Mouse (Mus musculus) liver, embryonic 14.5 days (tissue): ENCODE results near the gene Cenpu.

Experiments
- CTCF ChIP-seq: IDR thresholded peaks from 2 replicates; pipeline ENCODE4 v1.5.1; 2016; ENCODE audit warnings: antibody characterized with exemption, low read depth, control low read depth
- EP300 ChIP-seq: IDR thresholded peaks from 2 replicates; pipeline ENCODE4 v1.6.1; 2016; ENCODE audit warnings: antibody characterized with exemption, low read depth

DNA sequence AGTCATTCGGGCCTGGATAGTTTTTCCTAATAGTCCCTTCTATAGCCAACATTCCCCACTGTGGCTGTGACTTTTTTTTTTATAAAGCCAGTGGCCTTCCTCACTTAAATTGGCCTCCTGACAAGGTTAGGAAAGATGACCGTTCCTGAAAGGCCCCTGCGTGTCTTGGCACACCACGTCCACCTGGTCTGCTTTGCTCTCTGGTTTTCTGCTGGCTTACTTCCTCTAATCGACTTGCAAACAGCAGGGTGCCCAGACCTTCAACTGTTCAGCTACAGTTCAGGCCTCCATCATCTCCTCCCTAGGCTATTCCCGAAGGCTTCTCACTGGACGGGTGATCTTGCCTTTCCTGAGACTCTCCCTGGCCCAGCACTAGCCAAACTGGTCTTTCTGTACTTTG is 76.1 kb downstream of the Cenpu start:
- TF ChIP-seq EP300: no peak
- no peak for TF ChIP-seq CTCF
